Mouse (Mus musculus): Measurements from ENCODE around the gene Rasa3. TPM values are rescaled to one million over a fixed set of nuclear protein-coding genes. Genes with fewer than 3 reads are reported as not detected.

Rasa3 gene
- polyA plus RNA-seq, 1 experiment, result 13.9 TPM

Other genes starting within 250 kb of the Rasa3 start
- 1.4 and 1.7 TPM in 2 replicates for gene Tmem255b, start 242.4 kb downstream of the Rasa3 start, polyA plus RNA-seq (2012; ENCODE audit: insufficient read depth, insufficient read length, missing spikeins)
- gene Gas6, start 183.1 kb downstream of the Rasa3 start, polyA plus RNA-seq (2012; ENCODE audit: insufficient read depth, insufficient read length, missing spikeins), result 29.5 and 31.0 TPM in 2 replicates
- gene 1700029H14Rik, start 115.1 kb downstream of the Rasa3 start, polyA plus RNA-seq (2012; ENCODE audit: insufficient read depth, insufficient read length, missing spikeins), result not detected in 2 replicates
- not detected in 2 replicates for gene Cfap97d2, start 28.3 kb upstream of the Rasa3 start, polyA plus RNA-seq (2012; ENCODE audit: insufficient read depth, insufficient read length, missing spikeins)
- 20.9 and 35.8 TPM in 2 replicates for gene Cdc16, start 80.1 kb upstream of the Rasa3 start, polyA plus RNA-seq (2012; ENCODE audit: insufficient read depth, insufficient read length, missing spikeins)
- 20.7 and 23.4 TPM in 2 replicates for gene Upf3a, start 108.0 kb upstream of the Rasa3 start, polyA plus RNA-seq (2012; ENCODE audit: insufficient read depth, insufficient read length, missing spikeins)
- not detected in 2 replicates for gene AF366264, start 160.8 kb upstream of the Rasa3 start, polyA plus RNA-seq (2012; ENCODE audit: insufficient read depth, insufficient read length, missing spikeins)
- gene Champ1, start 192.0 kb upstream of the Rasa3 start, polyA plus RNA-seq (2012; ENCODE audit: insufficient read depth, insufficient read length, missing spikeins), result 2.1 and 4.8 TPM in 2 replicates
- gene Coprs, start 212.7 kb upstream of the Rasa3 start, polyA plus RNA-seq (2012; ENCODE audit: insufficient read depth, insufficient read length, missing spikeins), result 3.3 and 4.7 TPM in 2 replicates